ENCODE assay signal across 13 mouse cellular contexts in the genomic region with DNA sequence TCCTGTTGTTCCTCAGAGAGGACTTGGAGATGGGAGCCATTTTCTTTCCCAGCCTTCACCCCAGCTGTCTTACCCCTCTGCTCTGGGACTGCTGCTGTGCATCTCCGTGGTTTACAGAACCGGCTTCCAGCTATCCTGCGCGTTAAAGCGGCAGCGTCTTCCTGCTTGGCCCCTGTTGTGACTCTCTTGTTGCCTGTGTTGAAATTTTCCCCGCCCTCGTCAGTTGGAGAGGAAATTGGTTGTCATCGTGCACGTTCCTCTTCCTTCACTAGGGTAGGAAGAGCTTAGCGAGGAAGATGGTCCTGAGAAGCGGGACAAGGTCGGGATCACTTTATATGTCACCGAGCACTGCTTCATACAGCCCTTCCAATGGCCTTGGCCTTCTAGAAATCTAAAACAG.
DNase-seq lines count a peak whose midpoint lies in the region; ATAC-seq and TF ChIP-seq lines count a peak whose summit lies in the region.
"Had no signal": no experiment of that assay in that cellular context is flagged by ENCODE, and none has a peak within 500 bp of the region (broad histone marks: within the 10 kb centered on the region; RNA-seq: fewer than 3 reads in every experiment).

No protein-coding gene starts in this region.

- H3K9ac ChIP-seq in hindbrain, embryonic 11.5 days (ENCODE audit: low read depth, low read length), result no peak overlapping the region

- 81% methylated on average over 14 of the region's 14 CpGs for WGBS in hindbrain, embryonic 10.5 days
- WGBS in hindbrain, embryonic 11.5 days, result 78% methylated on average over 14 of the region's 14 CpGs

- H3K9me3 ChIP-seq in hindbrain, embryonic 10.5 days, result no peaks in the 10 kb centered on the region
- H3K9me3 ChIP-seq in hindbrain, embryonic 11.5 days (ENCODE audit: control insufficient read depth, low read length), result no peaks in the 10 kb centered on the region

- ATAC-seq in hindbrain, embryonic 11.5 days (ENCODE audit: low FRiP score), result no peak
- no peak for ATAC-seq in monocyte, adult 5-6 weeks (replicated peaks; ENCODE audit: insufficient number of reproducible peaks, low FRiP score, low TSS enrichment, poor library complexity, severe bottlenecking)
- ATAC-seq: Patski had no signal

- TF ChIP-seq POLR2A in brain, embryonic 14.5 days (IDR thresholded peaks at IDR 0.05; ENCODE audit: borderline replicate concordance, extremely low read depth, insufficient read depth, insufficient read length, poor library complexity, severe bottlenecking), result no peak
- no peak for TF ChIP-seq POLR2A in cortical plate, adult 2 months (IDR thresholded peaks at IDR 0.05; ENCODE audit: extremely low read depth, insufficient read depth, low read length)

- TF ChIP-seq CTCF in brain, embryonic 14.5 days (IDR thresholded peaks at IDR 0.05; ENCODE audit: borderline replicate concordance, extremely low read depth, insufficient read depth, insufficient read length), result no peak
- no peak for TF ChIP-seq CTCF in cortical plate, adult 2 months (IDR thresholded peaks at IDR 0.05; ENCODE audit: extremely low read depth, insufficient read depth, low read length)

- no peak overlapping the region for H3K4me2 ChIP-seq in hindbrain, embryonic 11.5 days (replicated peaks; ENCODE audit: low read depth, low read length)

- H3K36me3 ChIP-seq in hindbrain, embryonic 10.5 days, result no peaks in the 10 kb centered on the region
- H3K36me3 ChIP-seq in hindbrain, embryonic 11.5 days (ENCODE audit: control insufficient read depth, insufficient read depth, low read length), result no peaks in the 10 kb centered on the region

- no peaks in the 10 kb centered on the region for H3K27me3 ChIP-seq in hindbrain, embryonic 10.5 days (ENCODE audit: insufficient read depth, poor library complexity, severe bottlenecking)
- H3K27me3 ChIP-seq in hindbrain, embryonic 11.5 days (ENCODE audit: control insufficient read depth, insufficient read depth, low read length), result no peaks in the 10 kb centered on the region
- H3K27me3 ChIP-seq: Patski had no signal

- no peak for DNase-seq in hindbrain, embryonic 10.5 days (ENCODE audit: low spot score)
- no peak for DNase-seq in hindbrain, embryonic 11.5 days (ENCODE audit: low spot score)
- peak; percentile 2 for DNase-seq in brain, embryonic 14.5 days (ENCODE audit: low read depth)
- peak; percentile 15 to 34 for DNase-seq in lung, adult 18-20 months
- DNase-seq in thymus, postnatal 14 days, result no peak
- DNase-seq in gastrocnemius, postnatal 36 days, result no peak
- DNase-seq: adrenal gland, postnatal 10 days; cerebellum, adult 11 months; embryo, embryonic 11 days; thymus, adult 18-20 months had no signal

- peak overlapping the region; percentile 13; the same call in 1 of the 2 replicates for H3K27ac ChIP-seq in hindbrain, embryonic 10.5 days
- H3K27ac ChIP-seq in hindbrain, embryonic 11.5 days (ENCODE audit: low read depth, low read length), result no peak overlapping the region
- peak overlapping the region; percentile 74 for H3K27ac ChIP-seq in cortical plate, adult 2 months (ENCODE audit: insufficient read depth, low read length)

- peaks cover 18% of the 10 kb centered on the region for H3K4me1 ChIP-seq in hindbrain, embryonic 10.5 days (replicated peaks)
- no peaks in the 10 kb centered on the region for H3K4me1 ChIP-seq in hindbrain, embryonic 11.5 days (replicated peaks; ENCODE audit: control insufficient read depth, insufficient read depth, low read length)
- H3K4me1 ChIP-seq in cortical plate, adult 2 months (ENCODE audit: control insufficient read depth, insufficient read depth, low read length), result peaks cover 20% of the 10 kb centered on the region

- intact Hi-C loops in gastrocnemius, postnatal 36 days (cut with DNase I), result no loop called here

- H3K4me3 ChIP-seq in hindbrain, embryonic 10.5 days, result no peak overlapping the region
- H3K4me3 ChIP-seq in hindbrain, embryonic 11.5 days (ENCODE audit: low read depth, low read length), result no peak overlapping the region
- H3K4me3 ChIP-seq in cortical plate, adult 2 months (ENCODE audit: insufficient read depth, low read length), result no peak overlapping the region

Comparison
In these comparisons a context has a peak if more than half of its experiments do, and no peak if none do; other contexts are left out.
1. DNase-seq: peak in brain, embryonic 14.5 days (single experiment) and lung, adult 18-20 months (2 of 2); none in hindbrain, embryonic 10.5 days (single experiment), hindbrain, embryonic 11.5 days (single experiment), thymus, postnatal 14 days (single experiment) and gastrocnemius, postnatal 36 days (0 of 2).